Mouse (Mus musculus) right cerebral cortex, postnatal 25 days (tissue): ENCODE measurements around the gene Apoa2.
A peak's percentile ranks its signal among the peaks of the same experiment; 100 is the strongest.

Experiments used
- DNase-seq: peaks from one replicate; pipeline ENCODE4 v3.0.0; 2022

Apoa2 gene

GRCm38 (mm10) chr1:171224857-171225256 lies at the start of gene Apoa2:
Gene Apoa2, plus strand, starts transcription at chr1:171225054.
- DNase-seq: no peak

- no peak for DNase-seq
Measured at GRCm38 (mm10) chr1:171179487-171180171, 45.2 kb upstream of the Apoa2 start.

- no peak for DNase-seq
Measured at GRCm38 (mm10) chr1:171183025-171183424, 41.8 kb upstream of the Apoa2 start.

GRCm38 (mm10) chr1:171183620-171184019 lies 41.2 kb upstream of the Apoa2 start:
- DNase-seq: no peak

GRCm38 (mm10) chr1:171184314-171184713 lies 40.5 kb upstream of the Apoa2 start:
- no peak for DNase-seq

GRCm38 (mm10) chr1:171185655-171186054 lies 39.2 kb upstream of the Apoa2 start:
- no peak for DNase-seq

- no peak for DNase-seq
Measured at GRCm38 (mm10) chr1:171187851-171188700, 36.8 kb upstream of the Apoa2 start.

GRCm38 (mm10) chr1:171189046-171189445 lies 35.8 kb upstream of the Apoa2 start:
- DNase-seq: no peak

GRCm38 (mm10) chr1:171189476-171190114 lies 35.3 kb upstream of the Apoa2 start:
- no peak for DNase-seq

GRCm38 (mm10) chr1:171190832-171191231 lies 34.0 kb upstream of the Apoa2 start:
- no peak for DNase-seq

GRCm38 (mm10) chr1:171192283-171192682 lies 32.6 kb upstream of the Apoa2 start:
- DNase-seq: no peak

GRCm38 (mm10) chr1:171193093-171193840 lies 31.6 kb upstream of the Apoa2 start:
- no peak for DNase-seq

- DNase-seq: no peak
Measured at GRCm38 (mm10) chr1:171193911-171194830, 30.7 kb upstream of the Apoa2 start.

- no peak for DNase-seq
Measured at GRCm38 (mm10) chr1:171195046-171195822, 29.6 kb upstream of the Apoa2 start.

- peak; percentile 28 for DNase-seq
Measured at GRCm38 (mm10) chr1:171195887-171196397, 28.9 kb upstream of the Apoa2 start, which contains the start of gene Pcp4l1. Gene Pcp4l1, minus strand, starts transcription at chr1:171196268.

GRCm38 (mm10) chr1:171199532-171199931 lies 25.3 kb upstream of the Apoa2 start:
- no peak for DNase-seq

GRCm38 (mm10) chr1:171200769-171201168 lies 24.1 kb upstream of the Apoa2 start:
- DNase-seq: no peak

GRCm38 (mm10) chr1:171203471-171204248 lies 21.2 kb upstream of the Apoa2 start:
- no peak for DNase-seq

GRCm38 (mm10) chr1:171204249-171204644 lies 20.6 kb upstream of the Apoa2 start:
- DNase-seq: no peak
